Mouse (Mus musculus) cerebellum, adult 2 months (tissue): ENCODE results near the gene Trim2.

Source experiments
- CTCF ChIP-seq: fragments of 200-500 bp; IDR thresholded peaks from 2 replicates; pipeline ENCODE4 v1.5.1; 2011; ENCODE audit warnings: low read depth, mild to moderate bottlenecking, control low read depth, low read length, moderate library complexity, borderline replicate concordance; ENCODE audit not compliant: insufficient read depth
- POLR2A ChIP-seq: fragments of 200-500 bp; IDR thresholded peaks from 2 replicates; pipeline ENCODE4 v1.6.1; 2011; ENCODE audit warnings: low read length, control low read depth, borderline replicate concordance; ENCODE audit not compliant: insufficient read depth

GRCm38 (mm10) chr3:84334771-84335420 lies 28.2 kb upstream of the Trim2 start:
- TF ChIP-seq CTCF: no peak
- TF ChIP-seq POLR2A: no peak
